ENCODE assay signal across 8 mouse cellular contexts in genomic region chr9:99875618-99876372, GRCm38 (mm10). TPM values are rescaled to one million over a fixed set of nuclear protein-coding genes. Genes with fewer than 3 reads are reported as not detected.
DNase-seq lines count a peak whose midpoint lies in the region; ATAC-seq lines count a peak whose summit lies in the region.

Gene Sox14, minus strand, starts transcription at chr9:99876170.

- intact Hi-C loops in heart, postnatal 10 days (cut with DNase I): no loop called here

- WGBS in heart, embryonic 11.5 days (ENCODE audit: insufficient replicate concordance): under 1% methylated on average over 47 of the region's 47 CpGs
- 1% methylated on average over 44 of the region's 47 CpGs for WGBS in embryonic facial prominence, embryonic 11.5 days
- under 1% methylated on average over 47 of the region's 47 CpGs for WGBS in limb, embryonic 12.5 days
- under 1% methylated on average over 47 of the region's 47 CpGs for WGBS in neural tube, embryonic 14.5 days

- no peak within 1 kb of the TSS for H3K9ac ChIP-seq in heart, embryonic 11.5 days (ENCODE audit: low read depth, low read length)
- H3K9ac ChIP-seq in embryonic facial prominence, embryonic 11.5 days (replicated peaks; ENCODE audit: low read length): no peak within 1 kb of the TSS
- H3K9ac ChIP-seq in limb, embryonic 12.5 days (replicated peaks): no peak within 1 kb of the TSS
- no peak within 1 kb of the TSS for H3K9ac ChIP-seq in neural tube, embryonic 14.5 days (replicated peaks; ENCODE audit: low read depth, low read length)

- H3K36me3 ChIP-seq in heart, embryonic 11.5 days (ENCODE audit: control insufficient read depth, insufficient read depth, low read length): no peaks in the 10 kb centered on the region
- no peaks in the 10 kb centered on the region for H3K36me3 ChIP-seq in embryonic facial prominence, embryonic 11.5 days (replicated peaks; ENCODE audit: control insufficient read depth, insufficient read depth, low read depth, low read length)
- H3K36me3 ChIP-seq in limb, embryonic 12.5 days: no peaks in the 10 kb centered on the region
- H3K36me3 ChIP-seq in neural tube, embryonic 14.5 days (ENCODE audit: control insufficient read depth, insufficient read depth, low read length): no peaks in the 10 kb centered on the region

- H3K4me1 ChIP-seq in heart, embryonic 11.5 days (ENCODE audit: control insufficient read depth, insufficient read depth, low read length): no peaks in the 10 kb centered on the region
- H3K4me1 ChIP-seq in embryonic facial prominence, embryonic 11.5 days (ENCODE audit: control insufficient read depth, insufficient read depth, low read length): peaks cover 9% of the 10 kb centered on the region
- peaks cover 34% of the 10 kb centered on the region for H3K4me1 ChIP-seq in limb, embryonic 12.5 days (replicated peaks)
- H3K4me1 ChIP-seq in neural tube, embryonic 14.5 days (ENCODE audit: control insufficient read depth, insufficient read depth, low read length): peaks cover 4% of the 10 kb centered on the region; the same call in 1 of the 2 replicates

- ATAC-seq in heart, embryonic 11.5 days (replicated peaks; ENCODE audit: insufficient number of reproducible peaks, low FRiP score, low TSS enrichment): no peak
- 0 out of 2 replicates have a peak, but pooled peaks have one; percentile 21 for ATAC-seq in embryonic facial prominence, embryonic 11.5 days (replicated peaks; ENCODE audit: insufficient number of reproducible peaks, low FRiP score, low TSS enrichment, low read depth)
- ATAC-seq in limb, embryonic 12.5 days (ENCODE audit: insufficient number of reproducible peaks, insufficient read depth, low FRiP score, low TSS enrichment, low read depth): no peak
- no peak for ATAC-seq in neural tube, embryonic 14.5 days (ENCODE audit: low read depth)

- H3K4me3 ChIP-seq in heart, embryonic 11.5 days (ENCODE audit: low read depth, low read length): peak within 1 kb of the TSS; percentile 31
- peak within 1 kb of the TSS; percentile 14 for H3K4me3 ChIP-seq in embryonic facial prominence, embryonic 11.5 days (ENCODE audit: low read depth, low read length)
- H3K4me3 ChIP-seq in limb, embryonic 12.5 days (replicated peaks): peak within 1 kb of the TSS; percentile 31
- peak within 1 kb of the TSS; percentile 10; the same call in 1 of the 2 replicates for H3K4me3 ChIP-seq in neural tube, embryonic 14.5 days (ENCODE audit: low read depth, low read length)

- no peak within 1 kb of the TSS for H3K27ac ChIP-seq in heart, embryonic 11.5 days (ENCODE audit: low read depth, low read length)
- no peak within 1 kb of the TSS for H3K27ac ChIP-seq in embryonic facial prominence, embryonic 11.5 days (replicated peaks; ENCODE audit: low read depth, low read length)
- H3K27ac ChIP-seq in limb, embryonic 12.5 days: no peak within 1 kb of the TSS
- no peak within 1 kb of the TSS for H3K27ac ChIP-seq in neural tube, embryonic 14.5 days (ENCODE audit: low read depth, low read length)

- no peak for DNase-seq in heart, postnatal 10 days
- peak; percentile 59 for DNase-seq in embryonic facial prominence, embryonic 11.5 days (ENCODE audit: low spot score)
- DNase-seq in urinary bladder, postnatal 36 days (ENCODE audit: low spot score in 2 of 2): no peak
- no peak for DNase-seq in adrenal gland, postnatal 10 days
- DNase-seq in urinary bladder, adult 2 months (ENCODE audit: low spot score): no peak

- no peaks in the 10 kb centered on the region for H3K9me3 ChIP-seq in heart, embryonic 11.5 days (replicated peaks; ENCODE audit: control insufficient read depth, low read length)
- H3K9me3 ChIP-seq in embryonic facial prominence, embryonic 11.5 days (replicated peaks; ENCODE audit: control insufficient read depth, low read length): no peaks in the 10 kb centered on the region
- H3K9me3 ChIP-seq in limb, embryonic 12.5 days: no peaks in the 10 kb centered on the region
- no peaks in the 10 kb centered on the region for H3K9me3 ChIP-seq in neural tube, embryonic 14.5 days (ENCODE audit: control insufficient read depth, low read length)

- peak within 1 kb of the TSS; percentile 57 for H3K4me2 ChIP-seq in heart, embryonic 11.5 days
- H3K4me2 ChIP-seq in embryonic facial prominence, embryonic 11.5 days (ENCODE audit: low read depth, low read length): peak within 1 kb of the TSS; percentile 30
- peak within 1 kb of the TSS; percentile 54 for H3K4me2 ChIP-seq in limb, embryonic 12.5 days
- H3K4me2 ChIP-seq in neural tube, embryonic 14.5 days (ENCODE audit: low read depth, low read length): no peak within 1 kb of the TSS; the same call in 1 of the 2 replicates

- peaks cover 93% of the 10 kb centered on the region for H3K27me3 ChIP-seq in heart, embryonic 11.5 days (ENCODE audit: control insufficient read depth, insufficient read depth, low read length)
- peaks cover 85% of the 10 kb centered on the region for H3K27me3 ChIP-seq in embryonic facial prominence, embryonic 11.5 days (ENCODE audit: control insufficient read depth, insufficient read depth, low read length)
- peaks cover 97% of the 10 kb centered on the region for H3K27me3 ChIP-seq in limb, embryonic 12.5 days
- peaks cover 60% of the 10 kb centered on the region for H3K27me3 ChIP-seq in neural tube, embryonic 14.5 days (ENCODE audit: control insufficient read depth, insufficient read depth, low read length)

RNA-seq across cellular contexts. Expression of gene Sox14, which starts in this region (rescaled TPM):
- polyA plus RNA-seq in heart, embryonic 11.5 days (2014; fragmentation: Nextera tagmentation; extraction: Ambion mirVana): not detected in 2 replicates
- not detected for total RNA-seq in heart, postnatal 10 days (2021)
- polyA plus RNA-seq in embryonic facial prominence, embryonic 11.5 days (2014; fragmentation: Nextera tagmentation; extraction: Ambion mirVana): 2.1 and 3.8 TPM in 2 replicates
- polyA plus RNA-seq in limb, embryonic 12.5 days (2016; fragmentation: Nextera tagmentation; extraction: Ambion mirVana): 0.29 and 0.39 TPM in 2 replicates
- 7.9 and 9.5 TPM in 2 replicates for polyA plus RNA-seq in neural tube, embryonic 14.5 days (2014; fragmentation: Nextera tagmentation; extraction: Ambion mirVana)
- not detected for total RNA-seq in adrenal gland, postnatal 10 days (2021)
- not detected in 2 replicates for polyA plus RNA-seq in urinary bladder, adult 2 months (2012; rRNA removed)
